Mouse (Mus musculus): ENCODE results near the gene Clcnka. TPM values are rescaled to one million over a fixed set of nuclear protein-coding genes. Genes with fewer than 3 reads are reported as not detected.

Gene Clcnka
- polyA plus RNA-seq, 1 experiment from 2014 or later: 0.20 TPM

DNA sequence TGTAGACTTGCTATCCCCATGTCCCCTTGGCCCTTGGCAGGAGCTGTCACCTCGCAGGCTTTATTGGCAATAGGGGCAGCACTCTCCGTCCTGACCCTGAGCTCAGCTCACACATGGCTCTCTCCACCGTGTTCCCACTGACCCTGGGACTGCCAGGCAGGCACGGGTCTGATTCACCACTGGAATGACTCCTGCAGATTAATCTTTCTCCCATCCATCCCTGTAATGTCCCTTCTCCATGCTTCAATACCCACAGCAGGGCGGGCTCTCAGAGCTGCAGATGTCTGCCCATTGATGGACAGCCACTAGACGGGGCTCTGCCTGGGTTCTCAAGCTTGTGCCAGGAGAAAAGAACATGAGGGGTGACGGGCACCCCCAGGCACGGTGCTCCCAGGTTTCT, 33.4 kb downstream of the Clcnka start:
- 45% methylated on average over 8 of the region's 8 CpGs for WGBS
- Histone ChIP-seq H3K4me3 (replicated peaks; ENCODE audit: low read length) (no peak overlapping the region), H3K27me3 (ENCODE audit: control insufficient read depth, insufficient read depth, low read length) (peaks cover 24% of the 10 kb centered on the region), H3K9ac (no peak overlapping the region), H3K36me3 (replicated peaks; ENCODE audit: control insufficient read depth, insufficient read depth) (no peaks in the 10 kb centered on the region), H3K27ac (no peak overlapping the region), H3K4me2 (replicated peaks) (no peak overlapping the region), H3K9me3 (ENCODE audit: control insufficient read depth, low read length) (no peaks in the 10 kb centered on the region), H3K4me1 (replicated peaks; ENCODE audit: control insufficient read depth, insufficient read depth, low read length) (peaks cover 5% of the 10 kb centered on the region; the same call in 1 of the 2 replicates)
- DNase-seq (ENCODE audit: low spot score) (no peak), ATAC-seq (ENCODE audit: low FRiP score) (no peak)

DNA sequence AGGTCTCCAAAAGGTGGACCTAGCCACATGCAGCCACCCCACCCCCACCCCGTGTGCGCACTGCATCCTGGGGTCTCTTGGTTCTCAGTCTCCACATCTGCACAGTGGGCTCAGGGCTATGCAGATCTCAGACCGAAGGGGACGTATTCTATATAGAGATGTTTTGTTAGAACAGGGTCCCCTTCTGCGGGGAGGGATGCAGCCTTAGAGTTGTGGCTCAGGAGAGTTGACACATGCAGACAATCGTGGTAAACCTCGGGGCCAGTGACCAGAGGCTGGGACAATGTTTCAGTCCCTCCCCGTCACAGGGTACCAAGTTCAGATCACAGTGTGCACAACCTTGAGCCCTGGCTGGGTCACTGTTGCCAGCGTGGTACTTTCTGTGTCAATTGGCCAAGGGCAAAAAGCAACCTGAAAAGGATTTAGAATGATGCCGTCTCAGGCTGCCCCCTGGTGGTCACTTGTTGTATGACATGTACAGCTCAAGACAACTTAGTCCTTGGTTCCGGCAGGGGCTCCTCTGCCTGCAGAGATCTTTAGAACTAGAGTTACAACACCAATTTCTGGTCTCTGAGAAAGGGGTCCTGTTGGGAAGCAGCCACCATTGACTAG, 35.5 kb downstream of the Clcnka start:
- H3K4me2 ChIP-seq (replicated peaks): no peak overlapping the region
- peak; percentile 13; the same call in 1 of the 2 replicates for ATAC-seq (ENCODE audit: low FRiP score)
- no peak overlapping the region for H3K27ac ChIP-seq
- peaks cover 4% of the 10 kb centered on the region; the same call in 1 of the 2 replicates for H3K4me1 ChIP-seq (replicated peaks; ENCODE audit: control insufficient read depth, insufficient read depth, low read length)
- WGBS: 28% methylated on average over 11 of the region's 11 CpGs
- DNase-seq (ENCODE audit: low spot score): peak; percentile 94
- H3K27me3 ChIP-seq (ENCODE audit: control insufficient read depth, insufficient read depth, low read length): peaks cover 24% of the 10 kb centered on the region
- no peaks in the 10 kb centered on the region for H3K36me3 ChIP-seq (replicated peaks; ENCODE audit: control insufficient read depth, insufficient read depth)
- H3K4me3 ChIP-seq (replicated peaks; ENCODE audit: low read length): no peak overlapping the region
- no peak overlapping the region for H3K9ac ChIP-seq
- no peaks in the 10 kb centered on the region for H3K9me3 ChIP-seq (ENCODE audit: control insufficient read depth, low read length)

DNA sequence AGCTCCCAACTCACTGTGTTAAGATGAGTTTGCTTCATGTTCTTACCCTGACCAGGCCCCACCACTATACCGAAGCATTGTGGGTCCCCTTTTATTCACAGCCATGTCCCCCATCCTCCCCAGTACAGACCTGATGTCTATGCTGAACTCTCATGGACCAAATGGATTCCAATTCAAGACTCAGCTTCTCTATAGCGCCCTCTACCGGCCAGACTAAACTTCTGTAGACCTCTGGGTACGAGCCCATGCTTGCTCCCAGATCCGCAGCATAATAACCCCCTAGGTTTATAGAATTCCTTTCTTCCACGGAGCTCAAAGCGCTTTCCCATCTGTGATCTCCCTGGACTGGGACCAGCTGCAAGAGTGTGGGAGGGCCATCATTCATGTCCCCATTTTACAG, 37.7 kb downstream of the Clcnka start:
- no peak overlapping the region for H3K4me2 ChIP-seq (replicated peaks)
- no peak overlapping the region for H3K4me3 ChIP-seq (replicated peaks; ENCODE audit: low read length)
- H3K27me3 ChIP-seq (ENCODE audit: control insufficient read depth, insufficient read depth, low read length): peaks cover 7% of the 10 kb centered on the region; the same call in 1 of the 2 replicates
- ATAC-seq (ENCODE audit: low FRiP score) (no peak), DNase-seq (ENCODE audit: low spot score) (peak; percentile 41)
- H3K27ac ChIP-seq: no peak overlapping the region
- H3K36me3 ChIP-seq (replicated peaks; ENCODE audit: control insufficient read depth, insufficient read depth): no peaks in the 10 kb centered on the region
- no peak overlapping the region for H3K9ac ChIP-seq
- 35% methylated on average over 7 of the region's 7 CpGs for WGBS
- no peaks in the 10 kb centered on the region for H3K4me1 ChIP-seq (replicated peaks; ENCODE audit: control insufficient read depth, insufficient read depth, low read length)
- H3K9me3 ChIP-seq (ENCODE audit: control insufficient read depth, low read length): no peaks in the 10 kb centered on the region

DNA sequence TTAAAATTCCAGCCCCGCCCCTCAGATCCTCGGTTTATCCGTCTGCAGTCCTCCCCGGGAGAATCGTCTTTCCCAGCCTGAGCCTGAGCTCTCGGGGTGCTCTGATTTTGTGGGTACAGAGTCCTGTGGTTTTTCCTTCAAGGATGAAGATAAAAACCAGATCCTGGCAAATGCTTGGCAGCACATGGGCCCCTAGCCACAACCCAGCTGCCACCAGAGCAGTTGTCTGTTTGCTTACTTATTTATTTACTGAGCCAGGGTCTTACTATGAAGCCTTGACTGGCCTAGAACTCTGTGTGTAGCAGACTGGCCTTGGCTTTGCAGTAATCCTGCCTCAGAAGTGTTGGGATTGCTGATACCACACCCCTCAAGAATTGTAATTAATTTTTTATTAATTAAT, 39.3 kb downstream of the Clcnka start:
- WGBS: 80% methylated on average over 6 of the region's 6 CpGs
- no peak for DNase-seq (ENCODE audit: low spot score)
- Histone ChIP-seq H3K36me3 (replicated peaks; ENCODE audit: control insufficient read depth, insufficient read depth) (no peaks in the 10 kb centered on the region), H3K4me3 (replicated peaks; ENCODE audit: low read length) (no peak overlapping the region), H3K4me2 (replicated peaks) (no peak overlapping the region), H3K27me3 (ENCODE audit: control insufficient read depth, insufficient read depth, low read length) (no peaks in the 10 kb centered on the region), H3K4me1 (replicated peaks; ENCODE audit: control insufficient read depth, insufficient read depth, low read length) (no peaks in the 10 kb centered on the region), H3K9me3 (ENCODE audit: control insufficient read depth, low read length) (no peaks in the 10 kb centered on the region), H3K27ac (no peak overlapping the region), H3K9ac (no peak overlapping the region)
- no peak for ATAC-seq (ENCODE audit: low FRiP score)

DNA sequence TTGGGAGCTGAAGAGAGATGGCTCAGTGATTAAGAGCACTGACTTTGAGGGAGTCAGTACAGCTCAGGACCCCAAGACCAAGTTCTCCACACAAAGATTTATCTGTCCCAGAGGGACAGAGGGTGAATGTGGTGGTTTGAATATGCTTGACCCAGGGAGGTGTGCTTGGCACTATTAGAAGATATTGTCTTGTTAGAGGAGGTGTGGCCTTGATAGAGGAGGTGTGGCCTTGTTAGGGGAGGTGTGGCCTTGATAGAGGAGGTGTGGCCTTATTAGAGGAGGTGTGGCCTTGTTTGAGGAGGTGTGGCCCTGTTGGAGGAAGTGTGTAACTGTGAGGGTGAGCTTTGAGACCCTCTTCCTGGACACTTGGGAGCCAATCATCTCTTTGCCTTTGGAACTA, 40.7 kb downstream of the Clcnka start:
- Histone ChIP-seq H3K4me3 (replicated peaks; ENCODE audit: low read length) (no peak overlapping the region), H3K9ac (no peak overlapping the region), H3K27ac (no peak overlapping the region), H3K4me2 (replicated peaks) (no peak overlapping the region), H3K4me1 (replicated peaks; ENCODE audit: control insufficient read depth, insufficient read depth, low read length) (no peaks in the 10 kb centered on the region), H3K27me3 (ENCODE audit: control insufficient read depth, insufficient read depth, low read length) (no peaks in the 10 kb centered on the region), H3K36me3 (replicated peaks; ENCODE audit: control insufficient read depth, insufficient read depth) (no peaks in the 10 kb centered on the region), H3K9me3 (ENCODE audit: control insufficient read depth, low read length) (no peaks in the 10 kb centered on the region)
- ATAC-seq (ENCODE audit: low FRiP score) (no peak), DNase-seq (ENCODE audit: low spot score) (no peak)

GRCm38 (mm10) chr4:141353868-141354267, 44.7 kb downstream of the Clcnka start:
- Histone ChIP-seq H3K9ac (no peak overlapping the region), H3K27me3 (ENCODE audit: control insufficient read depth, insufficient read depth, low read length) (no peaks in the 10 kb centered on the region), H3K27ac (no peak overlapping the region), H3K4me3 (replicated peaks; ENCODE audit: low read length) (no peak overlapping the region), H3K9me3 (ENCODE audit: control insufficient read depth, low read length) (no peaks in the 10 kb centered on the region), H3K36me3 (replicated peaks; ENCODE audit: control insufficient read depth, insufficient read depth) (no peaks in the 10 kb centered on the region), H3K4me1 (replicated peaks; ENCODE audit: control insufficient read depth, insufficient read depth, low read length) (no peaks in the 10 kb centered on the region), H3K4me2 (replicated peaks) (no peak overlapping the region)
- ATAC-seq (ENCODE audit: low FRiP score): no peak
- WGBS: 67% methylated on average over 8 of the region's 8 CpGs
- DNase-seq (ENCODE audit: low spot score): no peak

DNA sequence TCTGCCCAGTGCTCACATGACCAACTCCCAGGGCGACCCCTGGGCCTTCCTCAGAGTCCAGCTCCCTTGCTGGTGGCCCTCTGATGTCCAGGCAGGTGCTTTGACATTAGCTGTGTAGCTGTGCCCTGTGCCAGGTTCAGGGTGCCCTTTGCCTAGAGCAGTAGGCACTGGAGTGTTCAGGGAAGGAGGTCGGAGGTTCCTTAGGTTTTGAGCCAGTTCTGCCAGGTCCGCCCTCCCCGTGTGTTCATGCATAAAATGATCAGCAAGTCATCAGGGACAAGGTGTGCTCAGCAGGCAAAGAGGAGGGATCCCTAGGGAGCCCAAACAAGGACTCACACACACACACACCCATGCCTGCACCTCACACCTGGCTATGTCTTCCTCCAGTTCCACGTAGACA, 45.5 kb downstream of the Clcnka start:
- Histone ChIP-seq H3K4me1 (replicated peaks; ENCODE audit: control insufficient read depth, insufficient read depth, low read length) (no peaks in the 10 kb centered on the region), H3K4me3 (replicated peaks; ENCODE audit: low read length) (no peak overlapping the region), H3K9ac (no peak overlapping the region), H3K27me3 (ENCODE audit: control insufficient read depth, insufficient read depth, low read length) (no peaks in the 10 kb centered on the region), H3K27ac (no peak overlapping the region), H3K36me3 (replicated peaks; ENCODE audit: control insufficient read depth, insufficient read depth) (no peaks in the 10 kb centered on the region), H3K9me3 (ENCODE audit: control insufficient read depth, low read length) (no peaks in the 10 kb centered on the region), H3K4me2 (replicated peaks) (no peak overlapping the region)
- no peak for ATAC-seq (ENCODE audit: low FRiP score)
- WGBS: 78% methylated on average over 5 of the region's 5 CpGs
- DNase-seq (ENCODE audit: low spot score): no peak

DNA sequence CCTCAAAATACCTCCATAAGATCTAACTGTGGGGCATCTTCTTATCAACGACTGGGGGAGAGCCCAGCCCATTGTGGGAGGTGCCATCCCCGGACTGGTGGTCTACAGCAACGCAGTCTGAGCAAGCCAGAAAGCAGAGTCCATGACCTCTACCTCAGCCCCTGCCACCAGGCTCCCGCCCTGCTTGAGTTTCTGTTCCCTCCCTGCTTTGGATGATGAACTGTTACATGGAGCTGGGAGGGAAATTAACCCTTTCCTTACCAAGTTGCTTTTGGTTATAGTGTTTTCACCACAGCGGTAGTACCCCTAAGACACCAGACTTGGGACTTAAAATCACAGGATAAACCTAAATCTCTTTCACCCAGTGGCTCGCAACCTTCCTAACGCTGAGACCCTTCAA, 46.6 kb downstream of the Clcnka start:
- WGBS: 63% methylated on average over 7 of the region's 7 CpGs
- DNase-seq (ENCODE audit: low spot score): no peak
- no peaks in the 10 kb centered on the region for H3K27me3 ChIP-seq (ENCODE audit: control insufficient read depth, insufficient read depth, low read length)
- H3K9me3 ChIP-seq (ENCODE audit: control insufficient read depth, low read length): no peaks in the 10 kb centered on the region
- H3K4me2 ChIP-seq (replicated peaks): no peak overlapping the region
- no peak overlapping the region for H3K4me3 ChIP-seq (replicated peaks; ENCODE audit: low read length)
- no peak overlapping the region for H3K9ac ChIP-seq
- no peaks in the 10 kb centered on the region for H3K4me1 ChIP-seq (replicated peaks; ENCODE audit: control insufficient read depth, insufficient read depth, low read length)
- H3K36me3 ChIP-seq (replicated peaks; ENCODE audit: control insufficient read depth, insufficient read depth): no peaks in the 10 kb centered on the region
- no peak for ATAC-seq (ENCODE audit: low FRiP score)
- H3K27ac ChIP-seq: no peak overlapping the region

DNA sequence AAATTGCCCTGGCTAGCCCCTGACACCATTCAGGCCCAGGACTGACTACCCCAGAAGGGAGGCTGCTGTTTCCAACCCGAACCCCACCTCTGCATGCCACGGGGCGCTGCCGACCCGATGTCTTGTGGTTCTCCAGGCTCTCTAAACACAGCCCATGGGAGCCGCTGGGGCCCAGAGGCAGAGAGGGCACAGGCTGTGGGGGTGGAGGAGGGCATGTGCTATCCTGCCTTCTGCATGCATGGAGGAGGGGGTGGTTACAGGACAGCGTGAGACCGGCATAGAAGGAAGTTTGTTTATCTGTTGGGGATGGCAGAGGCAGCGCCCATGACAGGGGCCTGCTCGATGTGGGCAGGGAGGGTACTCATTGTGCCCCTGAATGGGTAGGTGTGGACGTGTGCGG, 48.5 kb downstream of the Clcnka start:
- Histone ChIP-seq H3K27ac (no peak overlapping the region), H3K9ac (no peak overlapping the region), H3K27me3 (ENCODE audit: control insufficient read depth, insufficient read depth, low read length) (no peaks in the 10 kb centered on the region), H3K4me2 (replicated peaks) (no peak overlapping the region), H3K4me1 (replicated peaks; ENCODE audit: control insufficient read depth, insufficient read depth, low read length) (no peaks in the 10 kb centered on the region), H3K36me3 (replicated peaks; ENCODE audit: control insufficient read depth, insufficient read depth) (no peaks in the 10 kb centered on the region), H3K4me3 (replicated peaks; ENCODE audit: low read length) (no peak overlapping the region), H3K9me3 (ENCODE audit: control insufficient read depth, low read length) (no peaks in the 10 kb centered on the region)
- ATAC-seq (ENCODE audit: low FRiP score) (no peak), DNase-seq (ENCODE audit: low spot score) (no peak)
- WGBS: 86% methylated on average over 12 of the region's 12 CpGs

DNA sequence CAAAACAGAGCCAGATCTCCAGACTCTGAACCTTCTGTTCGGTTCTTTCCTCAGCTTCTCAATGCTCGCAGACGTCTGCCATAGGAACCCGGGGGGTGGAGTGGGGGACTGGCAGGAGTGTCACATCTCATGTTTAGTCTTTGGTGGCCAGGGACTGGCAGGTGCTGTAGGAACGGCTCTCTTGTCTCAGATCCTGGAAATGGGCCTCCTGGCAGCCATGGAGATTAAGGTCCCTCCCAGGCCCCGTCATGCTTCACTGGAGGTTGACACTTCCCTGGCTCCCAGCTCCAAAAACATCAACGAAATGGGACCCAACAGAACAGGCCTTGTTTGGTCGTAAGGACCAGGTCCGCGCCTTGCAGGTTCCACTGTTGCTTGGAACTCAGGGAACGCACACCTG, 49.9 kb downstream of the Clcnka start:
- no peak overlapping the region for H3K4me2 ChIP-seq (replicated peaks)
- ATAC-seq (ENCODE audit: low FRiP score): no peak
- 74% methylated on average over 11 of the region's 11 CpGs for WGBS
- H3K9ac ChIP-seq: no peak overlapping the region
- no peak overlapping the region for H3K4me3 ChIP-seq (replicated peaks; ENCODE audit: low read length)
- H3K27ac ChIP-seq: no peak overlapping the region
- no peaks in the 10 kb centered on the region for H3K9me3 ChIP-seq (ENCODE audit: control insufficient read depth, low read length)
- H3K36me3 ChIP-seq (replicated peaks; ENCODE audit: control insufficient read depth, insufficient read depth): no peaks in the 10 kb centered on the region
- no peaks in the 10 kb centered on the region for H3K27me3 ChIP-seq (ENCODE audit: control insufficient read depth, insufficient read depth, low read length)
- DNase-seq (ENCODE audit: low spot score): no peak
- H3K4me1 ChIP-seq (replicated peaks; ENCODE audit: control insufficient read depth, insufficient read depth, low read length): no peaks in the 10 kb centered on the region

All from hindbrain, embryonic 14.5 days (tissue).